Mouse (Mus musculus) ES-CJ7 (cell line): ENCODE measurements around the gene Bhlhb9.

Source experiments
- DNase-seq: peaks from one replicate; pipeline ENCODE4 v3.0.0; 2011; ENCODE audit warnings: low read depth, low spot score

The Bhlhb9 gene

DNA sequence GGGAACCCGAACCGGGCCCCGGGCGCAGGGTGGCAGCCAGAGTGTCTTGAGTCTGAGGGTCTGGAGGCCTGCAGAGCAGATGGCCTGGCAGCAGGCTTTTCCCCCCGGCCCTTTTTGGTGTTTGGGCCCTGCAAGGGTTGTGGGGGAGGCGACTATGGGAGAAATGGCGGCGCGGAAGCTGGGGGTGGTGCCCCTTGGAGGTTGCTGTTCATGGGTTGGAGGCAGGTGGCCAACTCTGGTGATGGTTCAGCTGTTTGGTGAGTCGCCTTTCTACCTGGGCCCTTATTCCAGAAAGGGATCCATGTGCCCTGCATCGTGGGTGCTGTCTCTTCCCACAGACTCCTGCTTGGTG, 88.8 kb downstream of the Bhlhb9 start:
- DNase-seq: peak; percentile 11

GRCm38 (mm10) chrX:135916580-135916979, 119.2 kb downstream of the Bhlhb9 start:
- no peak for DNase-seq

- no peak for DNase-seq
Observed at GRCm38 (mm10) chrX:135917116-135917515, 119.7 kb downstream of the Bhlhb9 start.

DNA sequence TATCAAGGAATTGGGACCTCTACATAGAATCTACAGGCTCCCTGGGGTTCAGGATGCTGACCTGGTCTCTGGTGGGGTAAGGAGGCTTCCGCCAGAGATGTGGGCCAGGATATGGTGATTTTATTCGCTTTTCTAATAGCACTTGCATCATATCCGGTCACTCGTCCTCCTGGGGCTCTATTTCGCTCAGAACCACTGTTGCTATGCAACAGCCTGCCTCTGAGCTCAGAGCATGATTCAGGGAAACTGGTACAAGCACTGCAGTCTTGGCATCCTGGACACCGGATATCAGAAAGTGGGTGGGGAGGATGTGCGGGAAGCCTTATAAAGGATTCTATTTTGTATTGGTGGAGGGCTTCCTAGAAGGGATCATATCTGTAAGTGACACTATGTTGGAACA, 124.8 kb downstream of the Bhlhb9 start:
- no peak for DNase-seq

DNA sequence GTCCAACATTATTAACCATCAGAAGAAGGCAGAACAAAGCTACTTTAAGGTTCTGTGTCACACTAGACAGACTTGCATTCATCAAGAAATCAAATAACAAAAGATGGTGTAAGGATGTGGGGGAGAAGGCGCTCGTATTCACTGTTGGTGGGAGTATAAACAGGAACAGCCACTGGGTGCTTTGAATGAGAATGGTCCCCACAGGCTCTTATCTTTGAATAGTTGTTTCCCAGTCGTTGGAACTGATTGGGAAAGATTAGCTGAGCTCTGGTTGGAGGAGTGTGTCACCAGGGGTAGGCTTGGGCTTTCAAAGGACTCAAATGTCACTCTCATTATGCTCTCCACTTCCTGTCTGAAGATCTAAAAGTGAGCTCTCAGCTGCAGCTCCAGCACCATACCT, 128.5 kb downstream of the Bhlhb9 start:
- peak; percentile 57 for DNase-seq

DNA sequence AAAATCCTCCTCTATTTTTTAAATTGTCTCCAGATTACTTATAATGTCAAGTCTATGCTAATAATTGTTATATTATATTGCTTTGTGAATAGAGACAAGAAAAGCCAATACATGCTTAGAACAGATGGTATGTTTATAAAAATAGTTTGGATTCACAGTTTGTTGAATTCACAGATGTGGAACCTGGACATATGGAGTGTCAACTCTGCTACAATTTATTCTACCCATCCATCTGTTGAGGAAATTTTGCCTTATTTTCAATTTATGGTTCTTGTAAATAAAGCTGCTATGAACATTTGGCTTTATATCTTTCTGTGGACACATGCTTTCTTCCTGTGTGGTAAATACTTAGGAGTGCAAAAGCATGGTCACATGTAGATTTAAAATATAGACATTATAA, 131.2 kb downstream of the Bhlhb9 start:
- no peak for DNase-seq

GRCm38 (mm10) chrX:135936452-135936851, 139.1 kb downstream of the Bhlhb9 start:
- no peak for DNase-seq
